Mouse (Mus musculus): ENCODE results near the gene Irf2bpl.

GRCm38 (mm10) chr12:86842866-86843459, 41.6 kb downstream of the Irf2bpl start:
- TF ChIP-seq TAL1 (IDR thresholded peaks at IDR 0.05; ENCODE audit: low read length) (no peak), GATA1 (IDR thresholded peaks at IDR 0.05; ENCODE audit: low read length) (no peak)
